Mouse (Mus musculus): ENCODE results near the gene Cobl. TPM values are rescaled to one million over a fixed set of nuclear protein-coding genes. Genes with fewer than 3 reads are reported as not detected.

Cobl gene
- polyA plus RNA-seq, 1 experiment from 2014 or later = 12.0 TPM

DNA sequence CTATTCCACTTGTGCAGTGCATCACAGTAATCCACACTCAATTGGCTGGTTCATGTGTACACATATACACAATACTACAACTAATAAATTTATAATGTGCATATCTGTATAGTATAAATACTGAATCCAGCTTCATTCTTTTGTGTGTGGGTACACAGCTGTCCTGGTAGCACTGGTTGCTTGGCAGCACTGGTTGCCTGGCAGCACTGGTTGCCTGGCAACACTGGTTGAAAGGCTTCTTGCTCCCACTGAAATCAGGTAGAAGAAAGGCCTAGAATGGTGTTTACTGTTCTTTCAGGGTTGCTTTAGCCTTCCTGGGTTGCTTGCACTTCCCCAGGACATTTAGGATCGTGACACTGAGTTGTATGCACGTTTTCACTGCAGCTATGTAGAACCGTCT is 49.4 kb downstream of the Cobl start:
- no peaks in the 10 kb centered on the region for H3K9me3 ChIP-seq
- no peak overlapping the region for H3K9ac ChIP-seq
- H3K4me2 ChIP-seq = no peak overlapping the region
- H3K4me3 ChIP-seq = no peak overlapping the region
- WGBS = 63% methylated on average over 3 of the region's 3 CpGs
- no peak for ATAC-seq (ENCODE audit: borderline replicate concordance, extremely low read depth, low FRiP score, low TSS enrichment)
- H3K36me3 ChIP-seq = no peaks in the 10 kb centered on the region
- no peaks in the 10 kb centered on the region for H3K4me1 ChIP-seq
- no peak overlapping the region for H3K27ac ChIP-seq
- no peaks in the 10 kb centered on the region for H3K27me3 ChIP-seq

DNA sequence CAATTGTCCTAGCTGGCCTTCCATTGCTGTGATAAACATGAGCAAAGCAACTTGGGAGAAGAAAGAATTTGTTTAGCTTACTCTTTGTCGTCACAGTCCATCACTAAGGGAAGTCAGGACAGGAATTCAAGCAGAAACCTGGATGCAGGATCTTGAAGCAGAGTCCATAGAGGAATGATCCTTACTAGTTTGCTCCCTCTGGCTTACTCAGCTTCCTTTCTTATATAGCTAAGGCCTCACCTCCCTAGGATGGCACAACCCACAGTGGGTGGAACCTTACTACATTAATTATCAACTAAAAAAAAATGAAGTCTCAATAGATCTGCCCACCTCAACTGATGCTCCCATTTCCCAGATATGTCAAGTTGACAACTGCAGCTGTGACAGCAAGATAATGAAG is 52.8 kb downstream of the Cobl start:
- no peak for ATAC-seq (ENCODE audit: borderline replicate concordance, extremely low read depth, low FRiP score, low TSS enrichment)
- Histone ChIP-seq H3K4me1 (no peaks in the 10 kb centered on the region), H3K9me3 (no peaks in the 10 kb centered on the region), H3K36me3 (no peaks in the 10 kb centered on the region), H3K27me3 (no peaks in the 10 kb centered on the region), H3K4me3 (no peak overlapping the region), H3K9ac (no peak overlapping the region), H3K4me2 (no peak overlapping the region), H3K27ac (no peak overlapping the region)
- 57% methylated on average over 1 of the region's 1 CpGs for WGBS

DNA sequence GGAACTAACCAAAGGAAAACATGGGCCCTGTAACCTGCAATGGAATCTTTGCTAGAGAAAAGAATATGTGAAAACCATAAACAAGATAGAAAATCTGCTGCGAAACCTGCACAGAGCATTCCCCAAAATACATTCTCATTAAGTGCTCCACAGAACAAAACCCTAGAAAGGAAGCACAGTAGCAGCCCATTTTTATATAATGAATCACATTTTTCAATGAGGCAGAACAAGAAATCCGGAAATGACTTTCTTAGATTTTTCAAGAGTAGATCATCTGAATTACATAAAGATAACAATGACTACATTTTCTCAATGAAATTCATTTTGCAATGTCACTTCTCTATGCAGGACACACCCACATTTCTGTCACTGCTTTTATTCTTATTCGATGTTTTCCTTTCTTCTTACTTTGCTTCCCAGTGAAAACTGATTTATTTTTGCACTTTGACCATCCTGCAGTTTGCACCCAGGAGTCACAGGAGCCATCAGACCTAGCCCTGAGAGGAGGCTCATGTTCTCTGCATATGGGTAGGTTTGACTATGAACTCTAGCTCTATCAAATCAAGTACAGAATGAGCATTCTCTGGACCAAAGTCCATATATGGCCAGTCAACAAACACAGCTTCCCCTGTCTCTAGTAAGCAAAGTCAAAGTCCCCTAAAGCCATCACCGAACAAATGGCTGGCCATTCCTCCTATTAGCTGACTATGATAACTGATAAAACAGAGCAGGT is 53.5 kb downstream of the Cobl start:
- WGBS = 77% methylated on average over 4 of the region's 4 CpGs
- H3K27me3 ChIP-seq = no peaks in the 10 kb centered on the region
- H3K4me3 ChIP-seq = no peak overlapping the region
- H3K27ac ChIP-seq = no peak overlapping the region
- no peaks in the 10 kb centered on the region for H3K36me3 ChIP-seq
- ATAC-seq (ENCODE audit: borderline replicate concordance, extremely low read depth, low FRiP score, low TSS enrichment) = no peak
- H3K9ac ChIP-seq = no peak overlapping the region
- no peaks in the 10 kb centered on the region for H3K4me1 ChIP-seq
- no peaks in the 10 kb centered on the region for H3K9me3 ChIP-seq
- H3K4me2 ChIP-seq = no peak overlapping the region

DNA sequence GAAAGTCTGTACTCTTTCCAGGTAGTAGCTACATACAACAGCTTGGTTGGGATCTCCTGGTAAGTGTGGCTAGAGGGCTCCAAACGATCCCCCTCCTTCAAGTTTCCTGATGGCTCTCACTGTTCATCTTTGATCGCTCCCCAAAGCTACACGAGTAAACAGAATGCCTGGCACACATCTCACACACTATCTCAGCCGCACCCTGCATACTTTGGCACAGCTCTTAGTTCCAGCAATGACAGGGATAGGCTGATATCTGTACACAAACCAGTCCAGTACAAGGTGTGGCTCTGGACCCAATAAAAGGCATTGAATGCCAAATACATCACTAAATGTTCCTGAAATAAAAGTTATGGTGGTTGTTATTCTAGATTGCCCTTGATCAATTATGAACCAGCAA is 55.3 kb downstream of the Cobl start:
- Histone ChIP-seq H3K27ac (no peak overlapping the region), H3K4me3 (no peak overlapping the region), H3K27me3 (no peaks in the 10 kb centered on the region), H3K4me1 (no peaks in the 10 kb centered on the region), H3K36me3 (no peaks in the 10 kb centered on the region), H3K9me3 (no peaks in the 10 kb centered on the region), H3K4me2 (no peak overlapping the region), H3K9ac (no peak overlapping the region)
- ATAC-seq (ENCODE audit: borderline replicate concordance, extremely low read depth, low FRiP score, low TSS enrichment) = no peak
- WGBS = 42% methylated on average over 4 of the region's 4 CpGs

DNA sequence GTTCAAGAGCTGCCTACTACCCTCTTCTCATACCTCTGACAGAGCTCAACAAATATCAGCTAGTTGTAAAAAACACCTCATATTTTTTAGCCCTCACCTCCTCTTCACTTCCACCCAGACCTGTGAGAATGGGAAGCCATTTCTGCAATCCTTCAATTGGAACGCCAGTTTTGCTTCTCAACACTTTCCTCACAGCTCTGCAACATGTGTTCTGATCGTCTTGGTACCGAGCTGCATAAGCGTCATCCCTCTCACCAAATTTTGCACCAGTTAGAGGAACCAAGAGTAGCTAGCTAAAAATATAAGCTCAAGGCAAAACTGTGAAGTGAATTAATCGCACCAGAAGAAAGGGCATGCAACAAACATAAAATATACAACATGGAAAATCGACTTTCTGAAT is 56.9 kb downstream of the Cobl start:
- Histone ChIP-seq H3K27me3 (no peaks in the 10 kb centered on the region), H3K4me1 (no peaks in the 10 kb centered on the region), H3K4me2 (no peak overlapping the region), H3K36me3 (no peaks in the 10 kb centered on the region), H3K9ac (no peak overlapping the region), H3K27ac (no peak overlapping the region), H3K4me3 (no peak overlapping the region), H3K9me3 (no peaks in the 10 kb centered on the region)
- no peak for ATAC-seq (ENCODE audit: borderline replicate concordance, extremely low read depth, low FRiP score, low TSS enrichment)
- 79% methylated on average over 6 of the region's 6 CpGs for WGBS

DNA sequence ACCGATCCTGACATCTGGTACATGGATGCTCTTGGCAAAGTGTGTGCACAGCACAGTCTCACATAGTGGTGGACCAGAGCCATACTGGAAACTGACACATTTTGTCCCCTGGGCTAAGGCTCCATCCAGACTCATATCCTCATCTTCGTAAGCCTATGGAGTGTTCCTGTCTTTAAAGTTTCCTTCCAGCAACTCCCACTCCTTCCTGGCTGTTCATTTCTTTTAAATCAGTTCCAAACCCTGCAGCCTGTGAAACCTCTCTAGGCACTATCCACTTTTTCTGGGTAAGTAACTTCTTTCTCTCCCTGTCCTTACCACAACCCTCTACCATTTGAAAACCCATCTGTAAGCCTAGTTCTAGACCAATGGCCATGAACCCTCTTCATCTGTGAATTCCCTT is 64.9 kb downstream of the Cobl start:
- Histone ChIP-seq H3K27me3 (no peaks in the 10 kb centered on the region), H3K4me3 (no peak overlapping the region), H3K4me1 (no peaks in the 10 kb centered on the region), H3K4me2 (no peak overlapping the region), H3K9ac (no peak overlapping the region), H3K9me3 (no peaks in the 10 kb centered on the region), H3K27ac (no peak overlapping the region), H3K36me3 (no peaks in the 10 kb centered on the region)
- no peak for ATAC-seq (ENCODE audit: borderline replicate concordance, extremely low read depth, low FRiP score, low TSS enrichment)
- 84% methylated on average over 2 of the region's 2 CpGs for WGBS

DNA sequence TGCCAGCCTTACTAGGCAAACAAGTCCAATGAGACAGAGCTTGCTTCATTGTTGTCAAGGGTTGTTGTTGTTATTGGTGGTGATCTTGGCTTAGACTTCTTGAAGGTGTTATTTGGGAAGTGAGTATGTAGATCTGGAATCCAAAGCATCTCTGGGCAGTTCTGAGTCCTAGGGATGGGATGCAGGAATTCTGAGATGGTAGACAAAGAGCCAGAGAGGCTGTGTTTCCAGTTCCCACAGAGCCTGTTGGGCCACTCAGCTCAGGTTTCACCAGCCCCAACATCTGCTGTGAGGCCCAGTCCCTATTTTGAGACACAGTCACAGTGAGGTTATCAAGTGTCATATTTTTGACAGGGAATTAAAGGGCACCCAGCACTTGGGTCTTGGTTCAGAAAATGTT is 68.6 kb downstream of the Cobl start:
- Histone ChIP-seq H3K4me2 (no peak overlapping the region), H3K9me3 (no peaks in the 10 kb centered on the region), H3K36me3 (no peaks in the 10 kb centered on the region), H3K9ac (no peak overlapping the region), H3K4me1 (no peaks in the 10 kb centered on the region), H3K27me3 (no peaks in the 10 kb centered on the region), H3K4me3 (no peak overlapping the region), H3K27ac (no peak overlapping the region)
- no peak for ATAC-seq (ENCODE audit: borderline replicate concordance, extremely low read depth, low FRiP score, low TSS enrichment)

DNA sequence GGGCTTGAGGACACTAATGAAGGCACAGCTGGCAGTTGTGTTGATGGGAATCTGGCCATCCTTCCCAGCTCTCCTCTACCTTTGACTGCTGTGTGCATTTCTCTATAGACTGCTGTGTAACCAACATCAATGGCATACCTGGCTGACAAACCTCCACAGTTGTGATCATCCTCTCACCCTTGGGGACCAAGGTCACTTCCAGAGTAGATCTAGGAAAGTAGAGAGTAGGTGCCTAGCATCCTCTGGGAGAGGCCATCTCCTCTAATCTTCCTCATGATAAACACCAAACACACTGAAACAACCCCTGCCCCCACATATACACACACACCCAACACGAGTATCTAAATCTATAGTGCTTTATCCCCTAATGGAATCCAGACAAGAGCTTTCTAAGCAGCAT is 70.1 kb downstream of the Cobl start:
- no peaks in the 10 kb centered on the region for H3K4me1 ChIP-seq
- no peaks in the 10 kb centered on the region for H3K27me3 ChIP-seq
- H3K36me3 ChIP-seq = no peaks in the 10 kb centered on the region
- no peak for ATAC-seq (ENCODE audit: borderline replicate concordance, extremely low read depth, low FRiP score, low TSS enrichment)
- H3K4me3 ChIP-seq = no peak overlapping the region
- H3K9me3 ChIP-seq = no peaks in the 10 kb centered on the region
- no peak overlapping the region for H3K4me2 ChIP-seq
- 59% methylated on average over 1 of the region's 1 CpGs for WGBS
- no peak overlapping the region for H3K27ac ChIP-seq
- no peak overlapping the region for H3K9ac ChIP-seq

DNA sequence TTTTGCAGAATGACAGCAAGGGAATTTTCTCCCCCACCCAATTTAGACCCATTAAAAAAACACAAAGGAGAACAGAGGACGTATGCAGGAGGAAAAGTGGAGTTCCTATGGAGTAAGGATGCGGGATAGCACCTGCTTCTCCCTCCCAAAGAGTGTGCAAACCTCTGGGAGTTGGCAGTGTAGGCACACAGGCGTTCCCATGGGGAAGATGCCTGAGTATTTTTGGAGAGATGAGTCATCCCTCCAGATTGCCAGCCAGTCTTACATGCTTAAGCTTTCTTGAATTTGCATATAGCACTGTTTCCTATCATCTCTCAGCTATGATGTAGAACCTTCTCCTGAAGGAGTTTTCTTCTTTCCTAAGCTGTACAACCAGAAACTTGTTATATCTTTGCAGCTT is 70.6 kb downstream of the Cobl start:
- H3K27ac ChIP-seq = no peak overlapping the region
- 61% methylated on average over 3 of the region's 3 CpGs for WGBS
- no peak for ATAC-seq (ENCODE audit: borderline replicate concordance, extremely low read depth, low FRiP score, low TSS enrichment)
- H3K9me3 ChIP-seq = no peaks in the 10 kb centered on the region
- no peaks in the 10 kb centered on the region for H3K36me3 ChIP-seq
- no peak overlapping the region for H3K4me3 ChIP-seq
- H3K9ac ChIP-seq = no peak overlapping the region
- H3K4me1 ChIP-seq = no peaks in the 10 kb centered on the region
- H3K27me3 ChIP-seq = no peaks in the 10 kb centered on the region
- H3K4me2 ChIP-seq = no peak overlapping the region

DNA sequence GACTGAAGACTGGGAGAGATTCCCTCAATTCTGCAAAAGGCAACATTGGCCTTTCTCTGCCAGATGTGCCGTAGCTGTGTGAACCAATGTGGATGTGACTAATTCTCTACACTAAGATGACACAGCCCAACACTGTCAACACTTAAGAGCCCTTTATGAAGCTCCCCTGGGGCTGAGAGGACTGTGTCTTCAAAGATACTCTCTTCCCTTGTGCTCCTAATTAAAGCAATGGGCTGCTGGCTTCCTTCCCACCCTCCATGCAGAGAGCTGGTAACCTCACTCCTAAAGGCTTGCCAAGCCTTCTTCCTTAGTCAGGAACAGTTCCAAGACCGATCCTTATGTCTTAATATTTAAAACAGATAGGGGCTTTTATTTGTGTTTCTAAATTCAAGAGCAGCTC is 79.9 kb downstream of the Cobl start:
- H3K4me2 ChIP-seq = no peak overlapping the region
- ATAC-seq (ENCODE audit: borderline replicate concordance, extremely low read depth, low FRiP score, low TSS enrichment) = peak; percentile 83
- H3K9me3 ChIP-seq = no peaks in the 10 kb centered on the region
- H3K27me3 ChIP-seq = no peaks in the 10 kb centered on the region
- WGBS = 50% methylated on average over 2 of the region's 2 CpGs
- H3K4me1 ChIP-seq = peaks cover 15% of the 10 kb centered on the region
- no peak overlapping the region for H3K27ac ChIP-seq
- H3K36me3 ChIP-seq = no peaks in the 10 kb centered on the region
- H3K4me3 ChIP-seq = no peak overlapping the region
- H3K9ac ChIP-seq = no peak overlapping the region

DNA sequence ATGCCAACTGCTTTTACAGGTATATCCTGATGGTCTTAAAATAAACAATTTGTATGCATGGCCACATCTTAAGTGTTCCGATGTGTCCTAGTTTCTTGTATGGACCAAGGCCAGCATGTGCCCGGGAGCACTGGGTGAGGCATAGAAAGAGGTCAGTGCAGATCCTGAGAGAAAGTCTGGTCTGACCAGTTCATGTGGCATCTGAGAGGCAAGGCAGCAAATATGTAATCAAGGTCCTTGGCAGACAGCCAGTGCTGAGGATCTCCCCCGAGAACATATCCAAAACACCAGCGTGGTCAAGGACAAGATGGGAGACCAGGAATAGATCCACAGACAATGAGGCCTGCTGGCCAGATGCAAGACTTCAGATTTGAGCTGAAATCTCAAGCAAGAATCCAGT is 81.8 kb downstream of the Cobl start:
- Histone ChIP-seq H3K4me3 (no peak overlapping the region), H3K27me3 (no peaks in the 10 kb centered on the region), H3K4me1 (peaks cover 15% of the 10 kb centered on the region), H3K27ac (no peak overlapping the region), H3K36me3 (no peaks in the 10 kb centered on the region), H3K4me2 (no peak overlapping the region), H3K9ac (no peak overlapping the region), H3K9me3 (no peaks in the 10 kb centered on the region)
- 38% methylated on average over 4 of the region's 4 CpGs for WGBS
- no peak for ATAC-seq (ENCODE audit: borderline replicate concordance, extremely low read depth, low FRiP score, low TSS enrichment)

DNA sequence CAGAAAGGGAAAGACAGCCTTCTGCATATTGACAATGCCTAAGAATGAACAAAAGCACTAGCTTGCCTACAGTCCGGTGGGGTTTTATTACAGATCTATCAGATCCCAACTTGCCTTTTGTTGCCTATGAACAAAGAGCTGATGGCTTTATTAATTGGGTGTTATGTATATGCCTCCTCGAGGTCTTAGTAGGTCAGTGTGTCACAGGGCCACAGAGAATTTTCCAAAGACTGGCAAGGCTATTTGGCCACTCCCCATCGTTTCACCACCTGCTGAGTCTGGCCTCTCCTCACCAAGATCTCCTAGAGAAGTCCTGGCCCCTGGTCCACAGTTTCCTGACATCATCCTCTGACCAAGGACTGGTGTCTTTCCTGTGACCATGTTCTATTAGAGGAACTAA is 83.7 kb downstream of the Cobl start:
- no peak for ATAC-seq (ENCODE audit: borderline replicate concordance, extremely low read depth, low FRiP score, low TSS enrichment)
- Histone ChIP-seq H3K4me1 (peaks cover 15% of the 10 kb centered on the region), H3K36me3 (no peaks in the 10 kb centered on the region), H3K9ac (no peak overlapping the region), H3K4me2 (no peak overlapping the region), H3K9me3 (no peaks in the 10 kb centered on the region), H3K27me3 (no peaks in the 10 kb centered on the region), H3K4me3 (no peak overlapping the region), H3K27ac (no peak overlapping the region)
- 64% methylated on average over 3 of the region's 3 CpGs for WGBS

DNA sequence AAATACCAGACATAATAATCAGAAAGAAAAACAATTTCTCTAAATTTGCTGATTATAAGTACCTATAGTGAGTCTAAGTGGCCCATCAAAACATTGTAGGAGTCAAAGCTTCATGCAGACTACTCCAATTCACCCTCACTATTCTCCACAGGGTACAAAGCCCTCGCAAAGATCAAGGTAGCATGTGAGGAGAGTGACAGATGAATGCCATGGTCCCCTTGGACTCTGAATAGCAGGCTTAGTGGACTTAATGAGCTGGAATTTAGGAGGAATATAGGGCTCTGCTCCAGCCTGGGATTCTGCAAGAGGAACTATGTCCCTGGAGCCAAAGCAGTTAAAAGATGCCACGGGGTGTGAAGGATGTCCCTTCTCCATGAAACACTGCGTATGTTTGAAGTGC is 88.1 kb downstream of the Cobl start:
- no peak for ATAC-seq (ENCODE audit: borderline replicate concordance, extremely low read depth, low FRiP score, low TSS enrichment)
- Histone ChIP-seq H3K27ac (no peak overlapping the region), H3K36me3 (no peaks in the 10 kb centered on the region), H3K9me3 (no peaks in the 10 kb centered on the region), H3K4me1 (no peaks in the 10 kb centered on the region), H3K4me3 (no peak overlapping the region), H3K27me3 (no peaks in the 10 kb centered on the region), H3K4me2 (no peak overlapping the region), H3K9ac (no peak overlapping the region)
- 74% methylated on average over 3 of the region's 3 CpGs for WGBS
